Mouse (Mus musculus) CD4-positive helper T cell, adult 2 months (primary cell): Measurements from ENCODE around the gene Fubp3.

Experiments used
- DNase-seq: peaks from one replicate; pipeline ENCODE4 v3.0.0-alpha.2; 2012; ENCODE audit warnings: low read depth, missing footprints, low spot score

The Fubp3 gene

DNA sequence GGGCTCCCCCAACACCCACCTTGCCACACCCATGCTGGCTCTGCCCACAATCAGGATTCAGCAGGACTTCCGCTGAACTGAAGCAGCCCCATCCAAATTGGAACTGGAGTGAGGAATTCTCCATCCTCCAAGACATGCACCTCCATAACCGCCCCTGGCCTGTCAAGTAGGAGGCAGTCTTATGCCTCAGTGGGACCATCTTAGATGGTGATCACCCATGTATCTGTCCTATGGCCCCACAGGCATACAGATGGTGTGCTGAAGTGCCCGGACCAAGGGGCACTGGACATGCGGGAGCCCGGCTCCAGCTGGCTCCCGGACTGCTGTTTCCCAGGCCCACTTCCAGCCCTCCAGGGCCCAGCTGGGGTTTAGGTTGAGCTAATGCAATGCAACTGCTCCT is 46.8 kb downstream of the Fubp3 start:
- DNase-seq, result no peak

DNA sequence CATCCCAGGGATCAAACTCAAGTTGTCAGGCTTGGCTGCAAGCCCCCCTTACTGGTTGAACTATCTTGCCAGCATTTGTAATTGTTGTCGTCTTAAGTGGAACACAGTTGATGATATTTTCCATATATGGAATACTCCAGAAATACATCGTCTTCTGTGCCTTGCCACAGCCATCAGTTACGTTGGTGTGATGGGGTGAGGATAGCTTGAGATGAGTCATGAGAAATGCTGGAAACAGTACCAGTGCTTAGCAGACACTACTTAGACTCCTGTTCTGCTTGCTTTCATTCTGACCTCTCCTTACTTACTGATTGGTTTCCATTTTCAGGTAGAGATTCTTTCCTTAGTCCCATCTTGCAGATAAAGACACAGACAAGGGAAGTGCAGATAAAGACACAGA is 61.1 kb downstream of the Fubp3 start:
- no peak for DNase-seq

DNA sequence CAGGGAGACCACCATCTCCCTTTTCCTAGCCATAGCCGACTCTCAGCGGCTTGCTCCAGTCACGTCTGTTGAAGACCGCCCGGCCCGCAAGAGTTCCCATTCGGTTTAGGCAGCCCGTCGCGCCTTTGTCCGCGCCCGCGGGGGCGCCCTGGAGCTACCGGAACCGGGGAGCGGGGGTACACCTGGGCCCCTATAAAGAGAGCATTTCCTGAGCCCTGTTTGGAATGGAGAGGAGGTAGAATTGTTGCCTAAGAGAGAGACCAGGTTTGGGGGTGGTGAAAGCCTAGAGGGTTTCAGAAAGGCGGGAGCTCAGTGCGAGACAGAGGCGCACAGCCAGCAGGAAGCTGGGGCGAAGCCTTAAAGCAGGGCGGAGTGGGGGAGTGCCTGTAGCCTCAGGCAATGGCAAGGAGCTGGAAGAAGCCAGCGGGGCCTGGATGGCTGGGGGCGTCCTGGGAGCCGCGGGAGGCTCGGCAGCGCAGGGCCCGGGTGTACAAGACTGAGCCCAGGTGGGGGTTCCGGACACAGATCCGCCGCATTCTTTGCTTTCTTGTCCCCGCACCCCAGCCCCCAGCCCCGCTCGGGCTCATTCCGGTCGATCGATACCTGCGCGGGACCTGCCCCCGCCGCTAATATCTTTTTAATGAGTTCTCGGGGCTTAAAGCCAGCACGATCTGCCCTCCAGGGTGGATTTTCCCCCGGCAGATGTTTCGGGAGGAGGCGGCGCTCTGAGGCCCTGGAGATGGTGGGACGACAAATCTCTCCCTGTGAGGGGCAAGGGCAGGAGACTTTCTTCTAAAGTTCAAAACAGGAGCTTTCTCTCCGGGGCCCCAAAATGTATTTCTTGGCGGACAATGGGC is 63.1 kb downstream of the Fubp3 start:
- DNase-seq, result no peak

DNA sequence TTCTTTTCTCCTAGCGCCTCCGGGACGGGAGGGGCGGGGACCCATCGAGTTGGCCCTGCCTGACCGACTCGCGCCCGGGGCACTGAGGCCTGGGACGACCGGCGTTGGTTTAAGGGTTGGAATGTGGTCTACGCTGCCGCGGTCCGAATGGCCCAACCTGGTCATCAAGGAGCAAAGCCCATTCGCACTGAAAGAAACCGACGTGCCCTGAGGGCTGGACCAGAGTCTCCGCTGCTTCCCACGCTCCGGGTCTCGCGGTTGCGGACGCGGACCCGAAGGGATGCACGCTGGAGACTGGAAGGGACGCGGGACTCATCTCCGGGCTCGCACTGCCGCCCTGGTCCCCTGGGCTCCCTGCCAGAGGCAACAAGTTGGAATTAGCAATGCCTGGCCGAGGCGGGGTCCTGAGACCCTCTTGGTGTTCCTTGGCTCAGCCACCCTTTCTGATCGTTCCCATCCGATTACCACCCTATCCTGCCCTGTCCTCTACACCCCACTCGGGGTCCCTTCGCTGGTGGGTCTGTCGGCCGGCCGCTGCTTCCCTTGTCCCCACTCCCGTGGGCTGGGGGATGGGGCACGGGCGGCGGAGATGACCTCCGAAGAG is 63.8 kb downstream of the Fubp3 start:
- DNase-seq, result no peak

DNA sequence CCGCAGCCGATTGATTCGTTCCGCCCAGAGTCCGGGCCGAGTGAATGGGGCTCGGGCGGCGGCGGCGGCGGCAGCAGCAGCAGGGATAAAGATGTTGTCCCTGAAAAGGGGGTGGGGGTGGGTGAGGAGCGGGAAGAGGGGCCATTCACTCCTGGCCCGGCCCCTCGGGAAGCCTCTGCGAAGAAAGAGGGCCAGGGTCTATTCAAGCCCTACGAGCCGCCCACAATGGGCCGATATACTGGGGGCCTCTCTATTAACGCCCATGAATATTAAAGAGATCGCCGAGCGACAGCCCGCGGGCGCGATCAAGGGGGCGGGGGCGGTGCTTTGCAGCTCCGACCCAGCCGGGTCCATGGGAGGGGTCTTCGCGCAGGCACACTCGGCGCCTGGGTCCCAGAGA is 64.3 kb downstream of the Fubp3 start:
- DNase-seq, result no peak

DNA sequence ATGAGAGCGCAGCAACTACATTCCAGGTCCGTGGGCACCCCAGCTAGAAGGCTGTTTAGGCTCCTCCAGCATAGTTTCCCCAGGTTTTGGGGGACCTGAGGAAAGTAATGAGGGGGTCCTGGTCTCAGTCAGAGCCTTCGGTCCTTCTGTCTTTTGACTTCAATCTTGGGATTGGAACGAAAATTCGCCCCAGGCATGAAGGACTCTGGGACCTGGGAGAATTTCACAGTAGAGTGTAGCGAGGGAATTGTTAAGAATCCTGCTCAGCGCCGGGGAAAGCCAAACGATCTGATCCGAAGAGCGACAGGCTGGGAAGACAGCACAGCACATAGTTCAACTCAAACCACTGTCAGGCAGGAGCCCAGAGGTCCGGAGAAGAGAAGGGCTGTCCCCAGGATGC is 64.9 kb downstream of the Fubp3 start:
- no peak for DNase-seq

DNA sequence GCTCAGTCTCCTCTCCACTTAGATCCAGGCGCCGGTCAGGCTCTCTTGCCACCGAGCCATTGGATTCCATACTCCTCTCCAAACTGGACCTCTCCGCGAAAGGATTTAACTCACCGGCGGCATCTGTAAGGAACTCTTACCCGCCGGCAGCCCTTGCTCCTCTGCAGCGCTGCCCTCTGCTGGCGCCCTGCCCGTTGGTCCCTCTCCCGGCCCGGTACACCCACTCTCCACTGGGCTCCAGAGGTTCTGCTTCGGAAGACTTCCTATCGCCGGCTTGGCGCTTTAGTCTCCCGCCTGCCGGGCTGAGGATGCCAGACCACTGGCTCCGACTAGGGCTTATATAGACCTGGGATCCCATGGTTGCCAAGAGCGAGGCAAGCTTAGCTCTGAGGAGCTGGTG is 65.4 kb downstream of the Fubp3 start:
- no peak for DNase-seq

DNA sequence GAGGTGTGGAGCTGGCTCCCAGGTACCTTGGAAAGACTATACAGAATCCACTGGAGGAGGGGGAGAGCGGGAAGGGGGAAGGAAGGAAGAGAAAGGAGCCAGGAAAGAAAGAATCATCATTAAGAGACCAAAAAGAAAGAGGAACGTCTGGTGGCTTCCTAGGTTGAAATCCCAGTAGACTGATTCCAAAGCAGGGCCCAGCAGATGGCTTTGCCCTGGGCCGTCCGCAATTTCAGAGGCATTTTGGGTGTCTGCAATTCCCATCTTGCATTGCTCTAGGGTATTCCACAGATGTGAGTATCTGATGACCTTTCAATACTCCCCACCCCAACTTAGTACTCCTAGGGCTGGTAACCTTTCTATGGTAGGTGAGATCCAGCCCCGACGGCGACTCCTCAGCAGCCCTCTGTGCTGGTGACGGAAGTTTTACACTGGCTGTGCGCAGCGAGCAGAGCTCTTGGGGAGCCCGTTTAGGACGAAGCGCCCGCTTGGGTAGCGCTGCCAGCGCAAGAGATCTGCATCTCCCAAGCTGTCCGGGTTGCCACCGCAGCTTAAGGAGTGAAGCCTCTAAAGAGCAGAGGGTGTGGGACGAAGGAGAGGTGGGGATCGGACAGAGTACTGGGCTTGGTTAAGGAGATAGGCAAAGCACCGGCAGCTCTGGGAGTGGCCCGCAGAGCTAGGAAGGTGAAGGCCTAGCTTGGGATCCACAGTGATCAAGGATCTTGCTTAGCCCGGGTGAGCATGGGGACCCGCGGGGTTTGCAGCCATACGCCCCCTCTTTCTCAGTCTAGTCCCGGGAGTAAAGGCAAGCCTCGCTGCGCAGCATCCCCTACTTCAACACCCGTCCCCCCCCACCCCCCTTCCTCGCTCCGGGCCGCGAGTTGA is 66.4 kb downstream of the Fubp3 start:
- DNase-seq, result no peak

DNA sequence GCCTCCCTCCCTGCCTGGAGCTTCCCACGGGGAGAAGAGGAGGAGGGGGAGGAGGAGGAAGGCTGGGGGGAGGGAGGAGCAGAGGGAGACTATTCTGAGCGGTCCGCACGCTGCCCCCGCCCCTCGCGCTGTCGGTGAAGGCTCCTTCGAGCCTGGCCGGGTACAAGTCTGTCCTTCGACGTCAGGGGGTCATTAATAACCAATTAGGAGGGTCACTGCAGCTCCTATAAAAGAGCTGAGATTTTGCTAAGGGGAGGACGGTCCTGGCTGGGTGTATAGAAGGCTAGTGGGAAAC is 67.0 kb downstream of the Fubp3 start:
- DNase-seq, result no peak

DNA sequence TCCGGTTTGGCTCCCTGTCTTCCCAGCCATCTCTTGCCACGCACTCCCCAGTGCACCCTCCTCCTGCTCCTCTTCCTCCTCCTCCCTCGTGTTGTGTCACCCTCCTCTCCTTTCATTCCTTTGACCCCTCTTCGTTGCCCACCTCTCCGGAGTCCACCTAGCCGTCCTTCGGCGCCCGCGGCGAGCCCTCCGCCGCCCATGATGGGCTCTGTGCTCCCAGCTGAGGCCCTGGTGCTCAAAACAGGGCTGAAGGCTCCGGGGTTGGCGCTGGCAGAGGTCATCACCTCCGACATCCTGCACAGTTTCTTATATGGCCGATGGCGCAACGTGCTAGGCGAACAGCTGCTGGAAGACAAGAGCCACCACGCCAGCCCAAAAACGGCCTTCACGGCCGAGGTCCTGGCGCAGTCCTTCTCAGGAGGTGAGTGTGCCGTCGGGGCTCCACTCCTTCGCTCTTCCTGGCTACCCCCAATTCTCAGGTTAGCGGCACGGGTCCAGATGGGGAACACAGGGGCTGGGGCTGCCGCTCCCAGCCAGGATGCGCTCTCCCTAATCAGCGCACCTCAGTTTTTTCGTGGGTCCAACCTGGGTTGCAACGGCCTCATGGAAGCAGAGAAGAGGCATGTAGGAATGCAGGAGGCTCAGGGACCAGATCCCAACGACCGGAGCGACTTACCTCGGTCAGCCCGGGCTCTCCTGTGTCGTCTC is 67.6 kb downstream of the Fubp3 start, which contains the start of gene Prdm12:
Gene Prdm12 (plus strand): TSS at position 137 of the 708 bp plus-strand sequence.
- DNase-seq, result no peak

DNA sequence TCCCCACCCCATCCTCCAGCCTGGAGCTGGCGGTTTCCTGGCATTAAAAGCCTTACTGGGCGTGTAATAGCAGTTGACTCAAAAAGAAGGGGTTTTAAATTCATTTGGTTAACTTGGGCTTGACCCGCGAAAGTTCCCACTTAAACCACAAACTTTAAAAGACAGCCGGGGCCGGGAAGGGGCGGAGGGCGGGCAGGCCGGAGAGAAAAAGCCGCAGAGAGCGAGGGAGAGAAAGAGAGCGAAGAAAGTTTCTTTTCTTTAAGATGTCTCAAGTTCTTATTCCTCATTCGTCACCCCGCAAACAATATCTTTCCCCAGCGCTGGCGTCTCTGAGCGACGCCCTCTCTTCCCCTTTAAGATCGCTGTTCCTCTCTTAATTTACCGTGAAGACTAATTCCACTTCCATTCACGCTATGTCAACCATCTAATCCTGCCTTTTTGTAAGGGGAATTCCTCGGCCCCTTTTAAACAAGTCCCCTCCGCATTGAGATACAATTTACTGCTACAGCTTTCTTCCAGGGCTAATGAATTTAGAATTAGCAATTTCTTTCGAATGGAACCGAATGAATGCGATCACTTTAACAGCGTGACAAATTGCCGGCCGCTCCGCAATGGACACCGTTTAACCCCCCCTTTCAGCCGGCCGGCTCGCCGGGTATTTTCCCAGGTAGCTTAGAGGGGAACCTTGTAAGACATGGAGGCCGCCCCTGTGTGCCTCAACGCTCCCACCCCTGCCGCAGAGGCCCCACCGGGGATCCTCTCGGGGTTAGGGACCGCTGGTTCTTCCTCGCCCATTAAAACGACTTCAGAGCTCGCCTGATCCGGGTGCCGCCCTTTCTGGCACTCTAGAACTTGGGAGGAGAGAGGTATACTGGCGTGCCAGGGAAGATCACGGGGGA is 68.4 kb downstream of the Fubp3 start:
- DNase-seq, result no peak

DNA sequence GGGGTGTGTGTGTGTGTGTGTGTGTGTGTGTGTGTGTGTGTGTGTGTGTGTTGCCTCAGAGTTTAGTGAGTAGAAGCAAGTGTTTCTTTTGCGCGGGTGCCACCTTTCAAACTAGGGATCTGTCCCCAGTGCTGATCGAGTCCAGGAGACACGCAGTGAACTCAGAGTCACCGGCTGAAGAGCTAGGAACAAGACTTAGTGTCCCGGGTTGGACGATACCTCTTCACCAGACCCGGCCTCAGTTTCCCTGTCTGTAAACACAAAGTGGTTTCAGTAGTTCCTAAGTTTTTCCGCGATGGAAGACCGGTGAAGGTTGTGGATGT is 69.0 kb downstream of the Fubp3 start:
- no peak for DNase-seq

DNA sequence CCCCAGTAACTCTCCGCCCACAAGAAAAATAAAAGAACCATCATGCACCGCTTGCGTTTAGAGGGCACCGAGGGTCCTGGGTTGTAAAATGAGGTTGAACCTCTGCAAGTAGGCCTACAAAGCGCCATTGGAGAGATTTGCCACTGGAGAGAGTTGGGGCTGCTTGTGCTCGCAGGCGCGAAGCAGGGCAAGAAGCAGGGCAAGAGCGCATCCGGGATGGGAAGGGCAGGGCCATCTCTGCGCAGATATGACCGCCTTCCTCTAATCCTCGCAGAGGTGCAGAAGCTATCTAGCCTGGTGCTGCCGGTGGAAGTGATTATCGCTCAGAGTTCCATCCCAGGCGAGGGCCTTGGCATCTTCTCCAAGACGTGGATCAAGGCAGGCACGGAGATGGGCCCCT is 69.5 kb downstream of the Fubp3 start:
- no peak for DNase-seq

DNA sequence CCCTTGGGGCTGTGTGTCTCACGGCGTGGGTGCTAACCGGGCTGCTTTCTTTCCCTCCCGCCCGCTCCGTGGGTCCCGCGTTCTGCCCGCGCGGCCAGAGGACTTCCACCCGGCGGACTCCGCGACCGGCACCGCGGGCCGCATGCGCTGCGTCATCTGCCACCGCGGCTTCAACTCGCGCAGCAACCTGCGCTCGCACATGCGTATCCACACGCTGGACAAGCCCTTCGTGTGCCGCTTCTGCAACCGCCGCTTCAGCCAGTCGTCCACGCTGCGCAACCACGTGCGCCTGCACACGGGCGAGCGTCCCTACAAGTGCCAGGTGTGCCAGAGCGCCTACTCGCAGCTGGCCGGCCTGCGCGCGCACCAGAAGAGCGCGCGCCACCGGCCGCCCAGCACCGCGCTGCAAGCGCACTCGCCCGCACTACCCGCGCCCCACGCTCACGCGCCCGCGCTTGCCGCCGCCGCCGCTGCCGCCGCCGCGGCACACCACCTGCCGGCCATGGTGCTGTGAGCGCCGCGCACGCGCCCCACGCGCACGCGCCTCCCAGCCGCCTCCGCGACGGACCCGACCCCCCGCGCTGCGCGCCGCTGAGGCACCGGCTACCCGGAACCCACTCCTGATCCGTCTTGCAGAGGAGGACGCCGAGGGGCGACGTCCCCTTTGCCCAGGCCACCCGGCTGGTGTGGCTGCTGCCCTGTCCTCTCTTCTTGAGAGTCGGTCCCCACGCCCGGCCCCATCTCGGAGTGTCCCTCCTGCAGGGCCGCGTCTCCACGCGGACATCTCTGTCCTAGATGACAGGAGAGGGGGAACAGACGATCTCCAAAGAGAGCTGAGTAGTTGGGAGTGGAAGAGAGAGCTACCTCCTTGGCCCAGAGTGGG is 81.8 kb downstream of the Fubp3 start:
- DNase-seq, result peak; percentile 30

DNA sequence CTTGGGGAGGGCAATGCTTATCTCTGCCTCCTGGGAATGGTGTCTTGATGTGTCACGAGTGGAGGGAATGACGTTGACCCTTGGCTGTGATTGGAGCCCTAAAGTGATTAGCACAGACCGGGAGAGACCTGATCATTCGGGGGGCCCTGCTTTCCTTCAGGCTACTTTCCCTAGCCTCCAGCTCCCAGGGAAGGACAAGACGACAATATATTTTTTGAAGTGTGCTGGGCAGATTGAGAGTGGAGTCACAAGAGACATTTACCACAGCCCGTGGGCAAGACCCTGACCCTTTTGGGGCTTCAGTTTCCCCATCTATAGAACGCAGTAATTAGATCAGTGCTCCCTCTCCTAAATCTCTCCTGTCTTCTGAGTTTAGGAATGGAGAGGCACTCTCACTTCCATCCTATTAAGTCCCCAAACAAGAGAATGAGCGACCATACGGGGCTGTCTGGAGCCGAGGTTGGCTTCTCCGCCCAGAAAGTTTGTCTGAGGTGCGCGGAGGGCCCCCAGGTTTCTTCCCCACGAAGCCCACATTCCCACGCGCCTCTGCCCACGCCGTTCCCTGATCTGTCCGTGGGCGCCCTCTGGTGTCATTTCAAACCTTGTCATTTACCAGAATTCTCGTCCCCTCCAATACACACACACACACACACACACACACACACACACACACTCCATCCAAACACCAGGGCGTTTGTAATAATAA is 82.6 kb downstream of the Fubp3 start:
- DNase-seq, result no peak

DNA sequence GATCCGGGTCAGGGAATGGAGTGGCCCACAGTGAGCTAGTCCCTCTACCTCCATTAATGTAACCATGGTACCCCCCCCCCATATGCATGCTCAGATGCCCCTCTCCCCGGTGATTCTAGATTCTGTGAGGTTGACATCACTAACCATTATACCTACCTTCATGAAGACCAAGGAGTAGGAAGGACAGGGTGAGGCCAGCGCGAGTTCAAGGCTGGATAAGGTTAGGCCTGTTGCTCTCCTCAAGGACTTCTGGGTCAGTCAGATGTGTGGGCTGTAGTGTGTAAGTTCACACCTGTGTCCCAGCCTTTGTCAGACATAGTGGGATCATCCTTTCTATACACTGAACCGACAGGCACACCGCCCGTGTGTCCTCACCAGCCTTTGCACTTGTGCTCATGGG is 83.9 kb downstream of the Fubp3 start:
- DNase-seq, result no peak

DNA sequence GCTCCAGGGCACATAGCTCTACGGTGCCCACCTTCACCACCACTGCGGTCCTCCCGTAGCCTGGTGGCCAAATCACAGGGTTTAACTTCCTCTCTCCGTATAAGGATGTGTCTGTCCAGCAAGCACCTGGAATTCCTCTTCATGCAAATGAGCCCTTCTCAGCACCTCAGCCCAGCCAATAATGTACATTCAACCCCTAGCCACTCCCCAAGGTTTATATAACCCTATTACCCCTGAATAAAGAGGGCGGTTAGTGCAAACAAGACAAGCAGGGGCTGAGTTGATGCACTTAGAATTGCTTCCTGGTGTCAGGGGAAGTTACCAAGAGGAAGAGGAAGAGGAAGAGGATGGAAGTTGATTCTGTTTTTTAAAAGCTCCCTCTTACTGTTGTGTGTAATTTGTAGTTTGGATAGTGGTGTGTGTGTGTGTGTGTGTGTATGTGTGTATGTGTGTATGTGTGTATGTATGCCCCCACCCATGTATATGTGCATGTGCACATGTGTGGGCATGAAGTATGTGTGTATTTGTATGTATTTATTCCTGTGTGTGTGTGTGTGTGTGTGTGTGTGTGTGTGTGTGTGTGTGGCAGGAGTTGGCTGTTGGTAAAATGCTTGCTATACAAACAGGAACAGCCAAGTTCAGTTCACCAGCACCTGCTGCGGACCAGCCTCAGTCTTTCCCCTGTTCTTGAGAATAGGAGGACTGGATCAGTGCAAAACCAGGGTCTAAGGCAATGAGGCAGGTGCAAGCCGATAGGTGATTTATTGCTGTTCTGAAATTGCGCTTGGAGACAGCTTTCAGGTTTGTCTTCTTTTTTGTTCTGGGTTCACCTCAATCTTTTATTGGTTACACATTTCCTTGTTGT is 90.7 kb downstream of the Fubp3 start:
- DNase-seq, result no peak

DNA sequence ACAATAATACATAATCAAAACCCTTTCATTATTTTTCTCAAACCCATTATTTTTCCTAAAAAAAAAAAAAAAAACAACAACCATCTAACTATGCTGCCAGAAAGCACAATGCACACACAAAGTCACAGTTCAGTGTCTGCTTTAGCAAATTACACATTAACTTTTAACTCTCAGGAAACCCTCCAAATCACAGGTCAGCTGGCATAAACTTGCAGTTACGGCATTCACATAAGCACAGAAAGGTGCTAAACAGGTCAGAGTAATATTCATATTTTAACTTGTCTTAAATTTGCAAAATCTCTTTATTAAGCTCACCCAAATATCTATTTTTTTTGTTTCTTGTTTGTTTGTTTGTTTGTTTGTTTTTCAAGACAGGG is 91.3 kb downstream of the Fubp3 start:
- no peak for DNase-seq
